Mouse (Mus musculus) small intestine, adult 2 months (tissue): ENCODE results near the gene Smarcc2. TPM values are rescaled to one million over a fixed set of nuclear protein-coding genes. Genes with fewer than 3 reads are reported as not detected.
A peak's percentile ranks its signal among the peaks of the same experiment; 100 is the strongest.

Experiments used
- H3K27ac ChIP-seq: fragments of 200-500 bp; 2 replicates; pipeline ENCODE4 v1.5.1; 2012; ENCODE audit warnings: low read depth, low read length, control low read depth, inconsistent platforms; ENCODE audit not compliant: insufficient read depth
- H3K27me3 ChIP-seq: fragments of 200-500 bp; 2 replicates; pipeline ENCODE4 v1.6.1; 2012; ENCODE audit warnings: mild to moderate bottlenecking, moderate library complexity, low read length, inconsistent platforms; ENCODE audit not compliant: control insufficient read depth, insufficient read depth
- H3K36me3 ChIP-seq: fragments of 200-500 bp; 2 replicates; pipeline ENCODE4 v1.6.1; 2012; ENCODE audit warnings: mild to moderate bottlenecking, low read length, control low read depth, inconsistent platforms; ENCODE audit not compliant: control insufficient read depth, insufficient read depth
- H3K4me1 ChIP-seq: fragments of 200-500 bp; 2 replicates; pipeline ENCODE4 v1.6.1; 2012; ENCODE audit warnings: low read length, inconsistent platforms, mixed read lengths; ENCODE audit not compliant: control insufficient read depth, insufficient read depth, insufficient read length
- H3K4me3 ChIP-seq: fragments of 200-500 bp; 2 replicates; pipeline ENCODE4 v1.5.1; 2012; ENCODE audit warnings: low read depth, mild to moderate bottlenecking, control low read depth, inconsistent platforms, low read length, moderate library complexity
- CTCF ChIP-seq: fragments of 200-500 bp; IDR thresholded peaks from 2 replicates; pipeline ENCODE4 v1.5.1; 2012; ENCODE audit warnings: low read depth, mild to moderate bottlenecking, control low read depth, inconsistent platforms, low read length, moderate library complexity, mixed read lengths; ENCODE audit not compliant: insufficient replicate concordance, insufficient read length; ENCODE audit errors: extremely low read depth
- POLR2A ChIP-seq: fragments of 200-500 bp; IDR thresholded peaks from 2 replicates; pipeline ENCODE4 v1.6.1; 2012; ENCODE audit warnings: low read depth, mild to moderate bottlenecking, control low read depth, inconsistent platforms, low read length, moderate library complexity
- WGBS: fragments of 180-500 bp; shearing (Covaris S2); methylation state at CpG from one replicate; pipeline ENCODE4 v1.1.7; 2018; 5-methylcytosine and 5-hydroxymethylcytosine counted together
- polyA plus RNA-seq: library from polyadenylated mRNA; depleted of rRNA; stranded (reverse); fragments of >200 nt; gene quantifications from 2 replicates; pipeline ENCODE4 v1.2.3, GENCODE M21; 2012

Smarcc2 gene
- polyA plus RNA-seq, 1 experiment, result 98.4 TPM

GRCm38 (mm10) chr10:128434681-128435080, 24.4 kb upstream of the Smarcc2 start:
- no peak overlapping the region for H3K4me3 ChIP-seq
- 72% methylated on average over 10 of the region's 10 CpGs for WGBS
- H3K36me3 ChIP-seq, result peaks cover 48% of the 10 kb centered on the region
- H3K27ac ChIP-seq, result peak overlapping the region; percentile 50
- peaks cover 3% of the 10 kb centered on the region for H3K4me1 ChIP-seq
- no peaks in the 10 kb centered on the region for H3K27me3 ChIP-seq
- TF ChIP-seq POLR2A (no peak), CTCF (no peak)

- peaks cover 43% of the 10 kb centered on the region for H3K36me3 ChIP-seq
- H3K27ac ChIP-seq, result peak overlapping the region; percentile 50
- H3K4me1 ChIP-seq, result peaks cover 3% of the 10 kb centered on the region
- no peaks in the 10 kb centered on the region for H3K27me3 ChIP-seq
- 84% methylated on average over 17 of the region's 17 CpGs for WGBS
- H3K4me3 ChIP-seq, result no peak overlapping the region
- TF ChIP-seq POLR2A (no peak), CTCF (no peak)
Observed at GRCm38 (mm10) chr10:128435186-128435823, 23.7 kb upstream of the Smarcc2 start.

DNA sequence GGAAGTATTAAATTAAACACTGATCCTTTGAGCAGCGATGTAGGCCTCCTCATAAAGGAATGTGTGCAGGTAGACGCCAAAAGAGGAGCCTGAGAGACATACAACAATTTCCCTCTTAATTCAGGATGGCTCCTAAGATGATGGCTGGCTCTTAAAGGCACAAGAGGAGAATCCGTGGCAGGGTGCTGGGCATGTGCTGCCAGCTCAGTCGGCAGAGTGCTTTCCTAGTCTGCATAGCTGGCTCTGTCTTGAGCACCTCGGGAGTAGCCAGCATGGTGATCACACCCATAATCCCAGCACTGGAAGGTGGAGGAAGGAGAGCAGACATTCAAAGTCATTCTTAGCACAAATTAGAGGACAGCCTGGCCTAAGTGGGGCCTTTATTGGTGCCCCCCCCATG, 23.2 kb upstream of the Smarcc2 start:
- no peak overlapping the region for H3K27ac ChIP-seq
- 77% methylated on average over 5 of the region's 5 CpGs for WGBS
- H3K36me3 ChIP-seq, result peaks cover 40% of the 10 kb centered on the region

DNA sequence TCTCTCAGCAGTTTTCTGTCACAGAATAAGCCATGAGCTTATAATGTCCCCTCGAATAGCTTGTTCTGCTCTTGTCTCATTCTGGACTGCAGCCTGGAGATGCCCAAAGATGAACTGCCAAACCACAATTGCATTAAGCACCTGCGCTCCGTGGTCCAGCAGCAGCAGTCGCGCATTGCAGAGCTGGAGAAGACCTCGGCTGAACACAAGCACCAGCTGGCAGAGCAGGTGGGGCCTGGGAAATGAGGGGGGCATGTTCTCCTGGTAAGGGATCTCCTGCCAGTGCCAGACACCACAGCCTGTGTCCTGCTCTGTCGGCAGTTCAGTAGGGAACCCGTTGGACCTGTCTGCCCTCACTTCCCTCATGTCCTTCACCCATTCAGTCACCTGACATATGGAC, 22.7 kb upstream of the Smarcc2 start:
- no peak overlapping the region for H3K27ac ChIP-seq
- H3K36me3 ChIP-seq, result peaks cover 38% of the 10 kb centered on the region
- TF ChIP-seq POLR2A (no peak), CTCF (no peak)
- H3K27me3 ChIP-seq, result no peaks in the 10 kb centered on the region
- peaks cover 3% of the 10 kb centered on the region for H3K4me1 ChIP-seq
- WGBS, result 85% methylated on average over 8 of the region's 8 CpGs
- no peak overlapping the region for H3K4me3 ChIP-seq

More for the DNA sequence above, 23.2 kb upstream of the Smarcc2 start:
- TF ChIP-seq POLR2A (no peak), CTCF (no peak)
- H3K4me1 ChIP-seq, result peaks cover 3% of the 10 kb centered on the region
- no peaks in the 10 kb centered on the region for H3K27me3 ChIP-seq
- no peak overlapping the region for H3K4me3 ChIP-seq

DNA sequence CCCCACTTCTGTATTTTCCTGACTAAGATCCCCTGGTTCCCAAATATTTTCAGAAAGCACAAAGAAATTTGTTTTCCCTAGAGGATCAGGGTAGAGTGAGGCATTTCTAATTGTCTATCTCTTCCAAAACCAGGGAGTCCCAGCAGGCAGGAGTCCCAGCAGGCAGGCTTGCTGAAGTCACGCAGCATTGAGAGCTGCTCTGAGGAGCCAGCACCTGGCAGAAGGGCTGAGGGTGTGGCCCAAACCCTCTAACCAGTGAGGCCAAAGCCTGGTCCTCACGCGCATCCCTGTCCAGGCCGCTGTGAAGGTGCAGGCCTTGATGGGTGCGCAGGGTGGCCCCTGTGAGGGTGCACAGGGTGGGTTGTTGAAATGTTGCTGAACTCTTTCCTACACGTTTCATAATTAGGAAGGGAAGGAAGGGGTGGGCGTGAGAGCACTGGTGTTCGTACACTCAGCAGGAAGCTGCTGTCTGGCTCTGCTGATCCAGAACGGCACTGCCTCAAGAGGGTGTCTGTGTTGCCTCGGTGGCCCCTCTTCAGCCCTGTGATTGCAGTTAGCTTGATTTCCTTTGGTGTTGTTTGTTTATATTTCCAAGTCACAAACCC, 20.3 kb upstream of the Smarcc2 start:
- no peaks in the 10 kb centered on the region for H3K27me3 ChIP-seq
- peaks cover 40% of the 10 kb centered on the region for H3K36me3 ChIP-seq
- peaks cover 3% of the 10 kb centered on the region for H3K4me1 ChIP-seq
- WGBS, result 78% methylated on average over 10 of the region's 10 CpGs
- peak overlapping the region; percentile 35; the same call in 1 of the 2 replicates for H3K27ac ChIP-seq
- no peak for TF ChIP-seq CTCF
- no peak for TF ChIP-seq POLR2A
- H3K4me3 ChIP-seq, result no peak overlapping the region

DNA sequence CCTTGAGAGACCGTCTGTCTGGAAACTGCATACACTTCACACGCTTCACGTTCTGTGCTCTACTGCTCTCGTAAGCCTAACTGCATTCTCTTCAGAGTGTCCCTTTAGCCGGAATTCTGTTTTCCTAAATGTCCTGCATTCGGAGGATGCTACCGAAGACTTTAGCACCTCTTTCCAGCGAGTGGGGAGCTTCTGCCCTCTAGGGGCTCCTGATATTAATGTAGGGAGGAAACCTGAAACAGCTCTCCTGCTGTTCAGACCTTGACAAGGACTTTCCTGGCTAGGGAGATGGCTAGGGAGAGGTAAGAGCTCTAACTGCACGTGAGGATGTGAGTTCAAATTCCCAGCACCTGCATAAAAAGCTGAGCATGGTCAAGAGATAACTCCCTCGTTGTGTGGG, 18.6 kb upstream of the Smarcc2 start:
- TF ChIP-seq CTCF (peak; percentile 56; the same call in 1 of the 2 replicates), POLR2A (no peak)
- H3K27ac ChIP-seq, result no peak overlapping the region
- 47% methylated on average over 10 of the region's 10 CpGs for WGBS
- H3K4me1 ChIP-seq, result no peaks in the 10 kb centered on the region; the same call in 1 of the 2 replicates
- H3K4me3 ChIP-seq, result no peak overlapping the region
- H3K36me3 ChIP-seq, result peaks cover 33% of the 10 kb centered on the region
- no peaks in the 10 kb centered on the region for H3K27me3 ChIP-seq

- H3K27ac ChIP-seq, result no peak overlapping the region
- H3K4me3 ChIP-seq, result no peak overlapping the region
- no peaks in the 10 kb centered on the region for H3K27me3 ChIP-seq
- peaks cover 25% of the 10 kb centered on the region for H3K36me3 ChIP-seq
- no peak for TF ChIP-seq POLR2A
- TF ChIP-seq CTCF, result no peak
- WGBS, result 92% methylated on average over 10 of the region's 10 CpGs
- H3K4me1 ChIP-seq, result no peaks in the 10 kb centered on the region; the same call in 1 of the 2 replicates
Observed at GRCm38 (mm10) chr10:128441324-128442119, 17.5 kb upstream of the Smarcc2 start.
